Mouse (Mus musculus) left cerebral cortex, postnatal 4 days (tissue): Measurements from ENCODE around the gene Defa22. TPM values are rescaled to one million over a fixed set of nuclear protein-coding genes. Genes with fewer than 3 reads are reported as not detected.
"Not testable (repeated sequence)": the region's sequence is repeated elsewhere in the genome, so short reads cannot be mapped to it uniquely, and the experiment has no call there.

Source experiments
- DNase-seq: peaks from one replicate; pipeline ENCODE4 v3.0.0-alpha.2; 2022
- intact Hi-C: fragments of 180-260 bp; cut with DNase I; formaldehyde crosslinking; loops from one replicate; pipeline ENCODE4 v1.15.1; 2025
- total RNA-seq, 2 experiments: library from RNA; stranded (reverse); gene quantifications; 2 replicates each; pipeline ENCODE4 v1.2.3; 2021

The Defa22 gene
- not detected for total RNA-seq

GRCm38 (mm10) chr8:21161977-21162376 is at the start of gene Defa22:
TSS of gene Defa22 (plus strand) at chr8:21162277.
- intact Hi-C loops, result not testable (repeated sequence)

GRCm38 (mm10) chr8:21134342-21134741 is 27.7 kb upstream of the Defa22 start, which contains the start of gene Defa30:
TSS of gene Defa30 (plus strand) at chr8:21134642.
- DNase-seq, intact Hi-C loops: not testable (repeated sequence)

More at GRCm38 (mm10) chr8:21161977-21162376, at the start of gene Defa22:
- DNase-seq, result not testable (repeated sequence)

- DNase-seq, intact Hi-C loops: not testable (repeated sequence)
Observed at GRCm38 (mm10) chr8:21191314-21191713, 29.2 kb downstream of the Defa22 start, which contains the start of gene Defa31. TSS of gene Defa31 (plus strand) at chr8:21191614.

GRCm38 (mm10) chr8:21201261-21201660 is 39.2 kb downstream of the Defa22 start, which contains the start of gene Gm15293:
TSS of gene Gm15293 (plus strand) at chr8:21201561.
- intact Hi-C loops, DNase-seq: not testable (repeated sequence)

Other genes starting within 250 kb of the Defa22 start
- gene Gm6040, start 240.2 kb upstream of the Defa22 start, total RNA-seq, result not detected
- not detected for gene AY761185, start 217.6 kb upstream of the Defa22 start, total RNA-seq
- not detected for gene Defa21, start 136.7 kb upstream of the Defa22 start, total RNA-seq
- gene Defa23, start 107.2 kb upstream of the Defa22 start, total RNA-seq, result not detected
- not detected for gene Defa35, start 97.2 kb upstream of the Defa22 start, total RNA-seq
- gene Defa25, start 77.8 kb upstream of the Defa22 start, total RNA-seq, result not detected
- gene Gm14851, start 66.2 kb upstream of the Defa22 start, total RNA-seq, result not detected
- not detected for gene Defa30, start 27.6 kb upstream of the Defa22 start, total RNA-seq
- gene Defa31, start 29.3 kb downstream of the Defa22 start, total RNA-seq, result not detected
- gene Gm15293, start 39.3 kb downstream of the Defa22 start, total RNA-seq, result not detected
- gene Gm15292, start 87.5 kb downstream of the Defa22 start, total RNA-seq, result not detected
- gene Defa27, start 153.3 kb downstream of the Defa22 start, total RNA-seq, result not detected
- not detected for gene Defa29, start 164.7 kb downstream of the Defa22 start, total RNA-seq
- gene Defa2, start 216.2 kb downstream of the Defa22 start, total RNA-seq, result not detected
- gene Defa33, start 229.5 kb downstream of the Defa22 start, total RNA-seq, result not detected